Mouse (Mus musculus): ENCODE measurements around the gene Rbks. TPM values are rescaled to one million over a fixed set of nuclear protein-coding genes. Genes with fewer than 3 reads are reported as not detected.

Gene Rbks
- polyA plus RNA-seq, 1 experiment from 2014 or later = 4.5 TPM

GRCm38 (mm10) chr5:31611186-31611585, 86.2 kb downstream of the Rbks start:
- Histone ChIP-seq H3K9ac (no peak overlapping the region), H3K4me2 (no peak overlapping the region), H3K4me3 (replicated peaks) (no peak overlapping the region), H3K27me3 (no peaks in the 10 kb centered on the region), H3K4me1 (peaks cover 16% of the 10 kb centered on the region), H3K9me3 (replicated peaks) (no peaks in the 10 kb centered on the region), H3K36me3 (peaks cover 9% of the 10 kb centered on the region), H3K27ac (no peak overlapping the region)
- WGBS = 95% methylated on average over 1 of the region's 1 CpGs
- ATAC-seq (replicated peaks; ENCODE audit: low FRiP score) = no peak

GRCm38 (mm10) chr5:31610376-31611086, 86.9 kb downstream of the Rbks start:
- Histone ChIP-seq H3K27ac (peak overlapping the region; percentile 67), H3K4me2 (no peak overlapping the region), H3K36me3 (peaks cover 2% of the 10 kb centered on the region; the same call in 1 of the 2 replicates), H3K9ac (no peak overlapping the region), H3K9me3 (replicated peaks) (no peaks in the 10 kb centered on the region), H3K27me3 (no peaks in the 10 kb centered on the region), H3K4me3 (replicated peaks) (no peak overlapping the region), H3K4me1 (peaks cover 16% of the 10 kb centered on the region)
- 33% methylated on average over 13 of the region's 13 CpGs for WGBS
- ATAC-seq (replicated peaks; ENCODE audit: low FRiP score) = peak; percentile 78

- Histone ChIP-seq H3K9me3 (replicated peaks) (0 out of 2 replicates have a peak, but pooled peaks cover 2% of the 10 kb centered on the region), H3K27me3 (no peaks in the 10 kb centered on the region), H3K27ac (no peak overlapping the region), H3K9ac (no peak overlapping the region), H3K4me2 (no peak overlapping the region), H3K4me3 (replicated peaks) (no peak overlapping the region), H3K4me1 (peaks cover 13% of the 10 kb centered on the region), H3K36me3 (no peaks in the 10 kb centered on the region)
- ATAC-seq (replicated peaks; ENCODE audit: low FRiP score) = no peak
- WGBS = 48% methylated on average over 3 of the region's 3 CpGs
These were observed 91.3 kb downstream of the Rbks start for GRCm38 (mm10) chr5:31606151-31606550.

- peaks cover 7% of the 10 kb centered on the region; the same call in 1 of the 2 replicates for H3K4me1 ChIP-seq
- no peak overlapping the region for H3K27ac ChIP-seq
- no peak overlapping the region for H3K9ac ChIP-seq
- no peaks in the 10 kb centered on the region for H3K36me3 ChIP-seq
- 0 out of 2 replicates have a peak, but pooled peaks cover 2% of the 10 kb centered on the region for H3K9me3 ChIP-seq (replicated peaks)
- ATAC-seq (replicated peaks; ENCODE audit: low FRiP score) = no peak
- H3K4me3 ChIP-seq (replicated peaks) = no peak overlapping the region
- no peaks in the 10 kb centered on the region for H3K27me3 ChIP-seq
- WGBS = 45% methylated on average over 6 of the region's 6 CpGs
- no peak overlapping the region for H3K4me2 ChIP-seq
These were observed 93.7 kb downstream of the Rbks start for GRCm38 (mm10) chr5:31603766-31604165.

- WGBS = 84% methylated on average over 1 of the region's 1 CpGs
- ATAC-seq (replicated peaks; ENCODE audit: low FRiP score) = no peak
These were observed 95.0 kb downstream of the Rbks start for GRCm38 (mm10) chr5:31602377-31602776.

GRCm38 (mm10) chr5:31601162-31601722, 96.2 kb downstream of the Rbks start:
- Histone ChIP-seq H3K4me2 (no peak overlapping the region), H3K27me3 (no peaks in the 10 kb centered on the region), H3K4me1 (peaks cover 20% of the 10 kb centered on the region), H3K9me3 (replicated peaks) (0 out of 2 replicates have a peak, but pooled peaks cover 2% of the 10 kb centered on the region), H3K36me3 (no peaks in the 10 kb centered on the region), H3K4me3 (replicated peaks) (no peak overlapping the region), H3K27ac (no peak overlapping the region), H3K9ac (no peak overlapping the region)
- 85% methylated on average over 7 of the region's 7 CpGs for WGBS
- ATAC-seq (replicated peaks; ENCODE audit: low FRiP score) = no peak

More at GRCm38 (mm10) chr5:31602377-31602776, 95.0 kb downstream of the Rbks start:
- 0 out of 2 replicates have a peak, but pooled peaks cover 2% of the 10 kb centered on the region for H3K9me3 ChIP-seq (replicated peaks)
- H3K4me3 ChIP-seq (replicated peaks) = no peak overlapping the region
- peaks cover 8% of the 10 kb centered on the region for H3K4me1 ChIP-seq
- no peak overlapping the region for H3K9ac ChIP-seq
- H3K27ac ChIP-seq = 0 out of 2 replicates have a peak overlapping the region, but pooled peaks have one; percentile 19
- no peaks in the 10 kb centered on the region for H3K27me3 ChIP-seq
- H3K4me2 ChIP-seq = no peak overlapping the region
- H3K36me3 ChIP-seq = no peaks in the 10 kb centered on the region

GRCm38 (mm10) chr5:31599161-31599560, 98.3 kb downstream of the Rbks start:
- H3K4me3 ChIP-seq (replicated peaks) = no peak overlapping the region
- peaks cover 27% of the 10 kb centered on the region for H3K4me1 ChIP-seq
- no peaks in the 10 kb centered on the region for H3K27me3 ChIP-seq
- no peak overlapping the region for H3K4me2 ChIP-seq
- no peaks in the 10 kb centered on the region for H3K36me3 ChIP-seq
- WGBS = 80% methylated on average over 2 of the region's 2 CpGs
- H3K9ac ChIP-seq = no peak overlapping the region
- no peak for ATAC-seq (replicated peaks; ENCODE audit: low FRiP score)
- H3K9me3 ChIP-seq (replicated peaks) = 0 out of 2 replicates have a peak, but pooled peaks cover 2% of the 10 kb centered on the region
- H3K27ac ChIP-seq = no peak overlapping the region

GRCm38 (mm10) chr5:31598579-31598978, 98.8 kb downstream of the Rbks start:
- Histone ChIP-seq H3K36me3 (no peaks in the 10 kb centered on the region), H3K4me1 (peaks cover 27% of the 10 kb centered on the region), H3K9ac (no peak overlapping the region), H3K27ac (no peak overlapping the region), H3K4me3 (replicated peaks) (no peak overlapping the region), H3K9me3 (replicated peaks) (0 out of 2 replicates have a peak, but pooled peaks cover 2% of the 10 kb centered on the region), H3K4me2 (no peak overlapping the region), H3K27me3 (no peaks in the 10 kb centered on the region)
- ATAC-seq (replicated peaks; ENCODE audit: low FRiP score) = no peak
- 69% methylated on average over 4 of the region's 4 CpGs for WGBS

GRCm38 (mm10) chr5:31598121-31598520, 99.3 kb downstream of the Rbks start:
- no peak for ATAC-seq (replicated peaks; ENCODE audit: low FRiP score)
- no peaks in the 10 kb centered on the region for H3K36me3 ChIP-seq
- H3K4me2 ChIP-seq = no peak overlapping the region
- H3K4me1 ChIP-seq = peaks cover 27% of the 10 kb centered on the region
- no peak overlapping the region for H3K27ac ChIP-seq
- H3K4me3 ChIP-seq (replicated peaks) = no peak overlapping the region
- WGBS = 86% methylated on average over 7 of the region's 7 CpGs
- H3K9ac ChIP-seq = no peak overlapping the region
- H3K9me3 ChIP-seq (replicated peaks) = 0 out of 2 replicates have a peak, but pooled peaks cover 2% of the 10 kb centered on the region
- no peaks in the 10 kb centered on the region for H3K27me3 ChIP-seq

- H3K9me3 ChIP-seq (replicated peaks) = 0 out of 2 replicates have a peak, but pooled peaks cover 2% of the 10 kb centered on the region
- peak overlapping the region; percentile 42; the same call in 1 of the 2 replicates for H3K4me3 ChIP-seq (replicated peaks)
- no peak overlapping the region for H3K9ac ChIP-seq
- ATAC-seq (replicated peaks; ENCODE audit: low FRiP score) = no peak
- no peaks in the 10 kb centered on the region for H3K36me3 ChIP-seq
- peaks cover 25% of the 10 kb centered on the region for H3K4me1 ChIP-seq
- H3K27me3 ChIP-seq = no peaks in the 10 kb centered on the region
- WGBS = 81% methylated on average over 6 of the region's 6 CpGs
- peak overlapping the region; percentile 73; the same call in 1 of the 2 replicates for H3K27ac ChIP-seq
- peak overlapping the region; percentile 77 for H3K4me2 ChIP-seq
These were observed 99.9 kb downstream of the Rbks start for GRCm38 (mm10) chr5:31597430-31597944.

GRCm38 (mm10) chr5:31596481-31597429, 100.7 kb downstream of the Rbks start, which contains the start of gene Mrpl33:
TSS of gene Mrpl33 (plus strand) at chr5:31596935.
- ATAC-seq (replicated peaks; ENCODE audit: low FRiP score) = peak; percentile 45
- 7% methylated on average over 26 of the region's 26 CpGs for WGBS

More at GRCm38 (mm10) chr5:31596481-31597429, 100.7 kb downstream of the Rbks start, which contains the start of gene Mrpl33:
- Histone ChIP-seq H3K9ac (peak within 1 kb of the TSS; percentile 39), H3K36me3 (no peaks in the 10 kb centered on the region), H3K9me3 (replicated peaks) (0 out of 2 replicates have a peak, but pooled peaks cover 2% of the 10 kb centered on the region), H3K27ac (peak within 1 kb of the TSS; percentile 73), H3K4me2 (peak within 1 kb of the TSS; percentile 77), H3K4me1 (peaks cover 21% of the 10 kb centered on the region), H3K4me3 (replicated peaks) (peak within 1 kb of the TSS; percentile 42), H3K27me3 (no peaks in the 10 kb centered on the region)

All from kidney, embryonic 15.5 days (tissue).